Mouse (Mus musculus): Measurements from ENCODE around the gene Obp2b.
"Not testable (repeated sequence)": the region's sequence is repeated elsewhere in the genome, so short reads cannot be mapped to it uniquely, and the experiment has no call there.

Gene Obp2b

GRCm38 (mm10) chr2:25736709-25737108, at the start of gene Obp2b:
Gene Obp2b (plus strand): TSS chr2:25737009.
- not testable (repeated sequence) for DNase-seq (ENCODE audit: low spot score)

DNA sequence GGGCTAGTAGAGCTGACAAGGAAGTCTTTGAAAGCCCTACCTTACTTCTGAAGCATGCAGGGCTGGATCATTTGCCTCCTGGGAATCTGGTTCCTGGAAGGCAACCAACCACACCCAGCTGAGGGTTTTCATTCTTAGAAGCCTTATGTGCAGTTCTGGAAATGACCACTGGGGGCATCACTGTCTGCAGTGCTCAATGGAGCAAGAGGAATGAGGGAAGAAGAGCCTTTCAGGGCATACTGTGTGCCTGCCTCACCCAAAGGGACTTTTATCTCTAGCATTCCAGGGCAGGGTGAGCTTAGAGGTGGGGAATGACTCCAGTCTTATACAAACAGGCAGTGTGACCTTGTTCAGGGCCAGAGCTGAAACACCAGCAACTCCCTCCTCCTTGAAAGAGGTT, 42.2 kb upstream of the Obp2b start:
- DNase-seq (ENCODE audit: low spot score), result peak; percentile 73

- DNase-seq (ENCODE audit: low spot score), result no peak
These were observed 39.9 kb upstream of the Obp2b start for GRCm38 (mm10) chr2:25696951-25697350.

DNA sequence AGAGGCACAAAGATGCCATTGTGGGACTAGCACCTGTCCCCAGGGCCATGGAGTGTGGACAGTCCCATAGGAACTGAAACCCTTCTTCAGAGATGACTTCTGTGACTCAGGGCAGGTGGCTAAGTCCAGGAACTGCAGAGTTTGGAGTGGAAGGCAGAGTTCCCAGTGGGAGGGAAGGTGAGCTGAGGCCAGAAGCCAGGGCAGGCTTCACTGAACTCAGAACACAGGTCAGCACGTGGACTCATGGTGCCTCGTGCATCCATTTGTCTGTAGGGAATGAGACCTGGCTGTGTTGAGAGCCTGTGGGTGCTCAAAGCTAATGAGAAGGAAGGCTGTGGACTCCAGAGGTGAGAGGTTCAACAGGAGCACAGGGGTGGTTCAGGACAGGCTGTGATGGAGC, 38.1 kb upstream of the Obp2b start:
- DNase-seq (ENCODE audit: low spot score), result no peak

GRCm38 (mm10) chr2:25699743-25700142, 37.1 kb upstream of the Obp2b start, which contains the start of gene Obp2a:
Gene Obp2a (plus strand): TSS chr2:25700043.
- not testable (repeated sequence) for DNase-seq (ENCODE audit: low spot score)

DNA sequence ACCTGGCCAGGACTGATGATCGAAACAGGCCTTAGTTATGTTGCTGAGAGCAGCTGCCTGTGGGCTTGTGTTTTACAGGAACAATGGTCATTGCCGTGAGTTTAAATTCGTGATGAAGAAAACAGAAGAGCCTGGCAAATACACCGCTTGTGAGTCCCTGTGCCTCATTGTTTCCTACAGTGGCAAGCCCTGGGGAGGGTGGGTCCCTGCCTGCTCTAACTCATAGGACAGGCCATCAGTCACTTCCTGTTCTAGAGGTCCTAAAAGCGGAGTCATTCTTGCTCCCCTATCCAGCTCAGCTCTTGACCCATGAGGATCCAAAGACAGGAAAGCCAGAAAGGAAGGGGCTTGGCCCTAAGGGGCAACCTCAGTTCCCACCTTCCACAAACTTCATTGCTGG, 35.8 kb upstream of the Obp2b start:
- no peak for DNase-seq (ENCODE audit: low spot score)

DNA sequence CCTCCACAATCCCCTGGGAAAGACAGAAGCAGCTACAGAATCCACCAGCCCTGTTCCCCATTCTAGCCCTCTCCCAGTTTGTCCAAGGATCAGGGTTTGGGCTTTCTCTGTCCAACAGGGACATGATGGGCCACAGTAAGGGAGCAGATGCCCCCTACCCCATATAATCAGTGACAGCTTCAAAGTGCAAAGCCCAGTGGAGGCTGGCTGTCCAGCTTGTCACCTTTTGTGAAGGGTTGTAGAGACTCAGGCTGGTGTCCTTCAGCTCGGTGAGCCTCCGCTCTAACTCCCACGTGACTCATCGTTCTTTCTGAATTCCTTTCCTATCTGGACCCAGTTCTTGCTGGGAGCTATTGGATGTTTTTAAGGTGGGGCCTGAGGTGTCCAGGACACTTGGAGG, 33.1 kb upstream of the Obp2b start:
- no peak for DNase-seq (ENCODE audit: low spot score)

DNA sequence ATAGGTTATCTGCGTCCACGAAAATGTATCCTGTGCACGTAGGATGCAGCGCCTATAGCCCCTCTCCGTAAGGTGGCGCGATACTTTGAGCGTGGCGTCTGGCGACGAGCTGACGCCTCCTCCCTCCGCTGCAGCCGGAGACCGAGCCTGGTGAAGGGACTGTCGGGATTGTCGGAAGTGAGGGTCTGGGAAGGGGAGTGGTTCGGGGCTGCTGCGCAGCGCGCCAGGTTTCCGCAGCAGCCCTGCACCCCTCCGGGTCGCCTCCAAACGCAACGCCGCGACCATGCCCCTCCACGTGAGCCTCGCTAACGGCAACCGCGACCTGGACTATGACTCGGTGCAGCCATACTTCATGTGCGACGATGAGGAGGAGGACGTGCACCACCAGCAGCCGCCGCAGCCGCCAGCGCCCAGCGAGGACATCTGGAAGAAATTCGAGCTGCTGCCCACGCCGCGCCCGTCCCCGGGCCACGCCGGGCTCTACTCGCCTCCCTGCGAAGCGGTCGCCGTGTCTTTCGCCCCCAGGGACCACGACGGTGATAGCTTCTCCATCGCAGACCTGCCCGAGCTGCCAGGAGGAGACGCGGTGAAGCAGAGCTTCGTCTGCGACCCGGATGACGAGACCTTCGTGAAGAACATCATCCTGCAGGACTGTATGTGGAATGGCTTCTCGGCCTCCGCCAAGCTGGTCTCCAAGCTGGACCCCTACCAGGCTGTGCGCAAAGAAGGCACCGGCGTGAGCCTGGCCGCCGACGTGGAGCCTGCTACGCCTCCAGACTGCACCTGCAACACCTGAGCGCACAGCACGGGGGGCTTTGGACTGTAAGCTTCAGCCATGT, 29.9 kb upstream of the Obp2b start, which contains the start of gene Bmyc:
TSS of gene Bmyc (plus strand) at position 97 of the 839 bp plus-strand sequence.
- peak; percentile 21 for DNase-seq (ENCODE audit: low spot score)

GRCm38 (mm10) chr2:25708121-25708520, 28.7 kb upstream of the Obp2b start:
- no peak for DNase-seq (ENCODE audit: low spot score)

DNA sequence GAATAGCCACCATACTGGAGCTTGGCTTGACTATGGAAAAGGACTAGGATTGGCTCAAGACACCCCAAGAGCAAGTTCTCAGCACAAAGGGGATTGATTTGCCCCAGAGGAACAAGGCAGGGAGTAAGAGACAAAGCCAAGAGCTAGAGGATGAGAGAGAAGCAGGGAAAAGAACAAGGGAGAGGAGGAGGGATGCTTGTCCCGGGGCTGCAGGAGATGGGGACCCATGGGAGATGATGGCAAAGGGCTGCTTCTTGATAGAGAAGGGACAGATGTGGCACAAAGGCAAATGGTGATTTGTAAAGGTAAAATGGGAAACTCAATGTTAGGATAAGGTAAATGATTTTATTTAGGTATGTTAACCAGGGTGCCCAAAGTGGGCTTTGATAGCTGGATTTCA, 27.8 kb upstream of the Obp2b start:
- not testable (repeated sequence) for DNase-seq (ENCODE audit: low spot score)

DNA sequence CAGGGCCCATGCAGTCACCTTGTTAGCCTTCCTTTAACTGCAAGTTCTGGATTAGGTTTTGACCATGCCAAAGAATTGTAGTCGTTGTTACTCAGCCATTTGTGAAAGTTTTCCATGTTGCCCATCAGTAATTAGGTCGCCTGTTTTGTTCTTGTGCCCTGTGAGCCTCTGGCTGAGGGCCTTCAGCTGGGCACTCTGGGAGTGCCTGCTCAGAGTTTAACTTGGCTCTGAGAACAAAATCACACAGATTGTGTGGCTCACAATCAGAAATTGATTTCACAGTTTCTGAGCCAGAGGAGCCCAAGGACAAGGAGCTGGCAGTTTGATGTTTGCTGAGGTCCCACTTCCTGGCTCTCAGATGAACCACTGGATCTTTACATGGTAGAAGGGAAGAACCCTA, 27.0 kb upstream of the Obp2b start:
- DNase-seq (ENCODE audit: low spot score), result not testable (repeated sequence)

DNA sequence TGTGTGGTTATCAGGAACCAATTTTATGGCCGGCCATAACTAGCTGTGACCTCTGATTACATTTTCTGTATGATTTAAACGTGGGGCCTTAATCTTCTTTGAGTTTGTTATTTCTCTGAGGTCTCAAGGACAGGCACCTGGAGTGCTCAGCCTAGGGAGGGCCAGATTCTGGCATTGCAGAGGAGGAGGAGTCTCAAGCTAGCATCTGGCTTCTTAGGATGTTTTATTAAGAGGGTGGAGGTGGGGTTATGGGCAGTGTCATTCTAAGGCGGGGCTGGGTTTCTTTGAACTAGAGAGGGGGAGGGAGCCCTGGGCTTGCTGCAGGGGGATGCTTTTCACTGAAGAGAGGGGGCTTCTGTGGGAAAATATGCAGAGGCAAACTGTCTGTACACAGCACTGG, 25.2 kb upstream of the Obp2b start:
- DNase-seq (ENCODE audit: low spot score), result not testable (repeated sequence)

DNA sequence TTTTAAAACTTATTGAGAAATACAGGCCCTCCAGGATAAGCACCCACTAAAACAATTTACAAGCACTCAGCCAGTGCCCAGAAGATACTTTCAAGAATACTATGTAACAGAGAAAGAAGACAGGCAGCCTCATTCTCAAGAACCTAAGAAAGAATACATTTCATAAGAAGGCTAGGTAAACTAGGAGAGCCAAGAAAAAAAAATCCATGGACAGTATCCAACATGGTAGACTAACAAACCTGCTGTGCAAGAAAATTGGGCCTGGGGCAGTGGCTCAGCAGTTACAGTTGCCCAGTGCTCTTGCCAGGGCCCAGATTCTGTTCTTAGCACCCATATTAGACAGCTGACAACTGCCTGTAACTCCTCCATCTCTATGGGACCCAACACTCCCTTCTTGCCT, 19.6 kb upstream of the Obp2b start:
- no peak for DNase-seq (ENCODE audit: low spot score)

- DNase-seq (ENCODE audit: low spot score), result no peak
These were observed 3.4 kb upstream of the Obp2b start for GRCm38 (mm10) chr2:25733199-25733930.

- peak; percentile 13 for DNase-seq (ENCODE audit: low spot score)
These were observed 4.9 kb downstream of the Obp2b start for GRCm38 (mm10) chr2:25741671-25742070.

GRCm38 (mm10) chr2:25754201-25754600, 17.4 kb downstream of the Obp2b start:
- no peak for DNase-seq (ENCODE audit: low spot score)

DNA sequence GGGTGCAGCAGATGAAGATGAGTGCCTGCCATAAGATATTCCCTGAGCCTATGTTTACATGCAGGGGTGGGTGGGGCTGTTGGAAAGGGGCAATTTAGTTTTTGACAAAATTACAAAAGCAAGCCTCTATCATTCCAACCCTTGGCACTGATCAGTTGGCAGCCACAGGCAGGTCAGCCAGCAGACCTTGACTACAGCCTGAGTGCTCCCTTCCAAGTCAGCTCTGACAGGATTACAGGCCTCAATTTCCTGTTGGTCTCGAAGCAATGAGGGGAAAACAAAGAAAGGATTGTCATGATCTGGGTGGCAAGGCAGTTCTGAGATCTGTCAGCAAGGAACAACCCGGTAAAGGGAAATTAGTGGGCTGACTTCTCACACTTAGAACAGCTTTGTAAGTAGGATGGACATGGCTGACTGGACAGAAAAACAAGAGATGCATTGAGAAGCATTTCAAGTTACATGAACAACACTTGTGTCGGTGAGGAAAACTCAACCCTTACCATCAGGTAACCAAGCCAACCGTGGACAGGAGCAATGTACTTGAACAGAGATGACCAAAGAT, 21.3 kb downstream of the Obp2b start:
- no peak for DNase-seq (ENCODE audit: low spot score)

GRCm38 (mm10) chr2:25765269-25765668, 28.5 kb downstream of the Obp2b start, which contains the start of gene Lcn3:
Gene Lcn3 (plus strand): TSS chr2:25765569.
- DNase-seq (ENCODE audit: low spot score), result no peak

- no peak for DNase-seq (ENCODE audit: low spot score)
These were observed 31.0 kb downstream of the Obp2b start for GRCm38 (mm10) chr2:25767764-25768163.

DNA sequence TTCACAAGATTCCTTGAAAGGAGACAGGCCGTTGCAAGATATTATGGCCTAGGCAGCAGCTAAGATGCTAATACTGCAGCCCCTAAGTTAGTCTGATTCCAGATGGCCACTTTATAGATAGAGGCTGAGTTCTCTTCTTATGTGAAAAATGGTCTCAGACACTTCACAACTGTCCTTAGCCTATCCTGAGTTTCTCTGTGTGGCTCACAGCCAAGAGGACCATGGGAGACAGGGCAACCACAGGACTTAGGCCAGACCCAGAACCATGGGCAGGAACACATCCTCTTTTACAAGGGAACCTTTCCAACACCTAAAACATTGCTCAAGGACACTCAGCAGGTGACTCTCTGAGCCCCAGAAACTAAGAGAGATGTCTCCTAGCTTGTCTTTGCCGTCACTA, 36.7 kb downstream of the Obp2b start:
- no peak for DNase-seq (ENCODE audit: low spot score)

DNA sequence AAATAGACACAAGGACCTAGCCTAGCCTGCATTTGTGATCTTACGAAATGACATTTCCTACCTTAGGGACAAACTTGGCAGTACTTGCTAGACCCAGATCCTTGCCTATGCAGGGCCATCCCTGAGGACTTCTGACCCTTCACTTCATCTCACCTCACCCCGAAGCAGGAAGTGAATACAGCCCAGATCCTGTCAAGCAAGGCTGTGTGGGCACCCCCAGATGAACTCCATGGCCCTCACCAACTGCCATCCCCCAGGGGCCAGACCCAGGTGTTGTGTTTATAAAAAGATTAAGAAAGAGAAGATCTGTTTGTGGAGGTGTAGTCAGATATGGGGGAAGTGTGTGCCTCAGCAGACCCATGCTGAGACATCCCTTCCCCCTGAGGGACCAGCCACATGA, 37.8 kb downstream of the Obp2b start:
- DNase-seq (ENCODE audit: low spot score), result no peak

- DNase-seq (ENCODE audit: low spot score), result no peak
These were observed 39.2 kb downstream of the Obp2b start for GRCm38 (mm10) chr2:25775991-25776390.

- DNase-seq (ENCODE audit: low spot score), result no peak
These were observed 39.9 kb downstream of the Obp2b start, which contains the start of gene Lcn11 for GRCm38 (mm10) chr2:25776717-25777116. Gene Lcn11 (plus strand): TSS chr2:25777017.
